Mouse (Mus musculus): Measurements from ENCODE around the gene Oasl1. TPM values are rescaled to one million over a fixed set of nuclear protein-coding genes. Genes with fewer than 3 reads are reported as not detected.
"Not testable (repeated sequence)": the region's sequence is repeated elsewhere in the genome, so short reads cannot be mapped to it uniquely, and the experiment has no call there.

Gene Oasl1
- polyA plus RNA-seq, 1 experiment from 2014 or later: 1.5 TPM

GRCm38 (mm10) chr5:114896688-114897373, 26.2 kb upstream of the Oasl1 start, which contains the start of gene Oasl2:
TSS of gene Oasl2 (plus strand) at chr5:114896936.
- WGBS: 63% methylated on average over 13 of the region's 13 CpGs
- Histone ChIP-seq H3K4me3 (ENCODE audit: low read length) (peak within 1 kb of the TSS; percentile 29), H3K27me3 (ENCODE audit: insufficient read depth, low read length) (no peaks in the 10 kb centered on the region), H3K36me3 (ENCODE audit: insufficient read depth, low read length) (no peaks in the 10 kb centered on the region), H3K27ac (ENCODE audit: low read length) (peak within 1 kb of the TSS; percentile 3; the same call in 1 of the 2 replicates), H3K4me2 (replicated peaks; ENCODE audit: low read depth, low read length) (peak within 1 kb of the TSS; percentile 48), H3K9me3 (ENCODE audit: low read length) (no peaks in the 10 kb centered on the region), H3K9ac (replicated peaks; ENCODE audit: low read length) (peak within 1 kb of the TSS; percentile 52), H3K4me1 (ENCODE audit: insufficient read depth, low read length) (peaks cover 11% of the 10 kb centered on the region)
- ATAC-seq (ENCODE audit: low FRiP score, low TSS enrichment): no peak

DNA sequence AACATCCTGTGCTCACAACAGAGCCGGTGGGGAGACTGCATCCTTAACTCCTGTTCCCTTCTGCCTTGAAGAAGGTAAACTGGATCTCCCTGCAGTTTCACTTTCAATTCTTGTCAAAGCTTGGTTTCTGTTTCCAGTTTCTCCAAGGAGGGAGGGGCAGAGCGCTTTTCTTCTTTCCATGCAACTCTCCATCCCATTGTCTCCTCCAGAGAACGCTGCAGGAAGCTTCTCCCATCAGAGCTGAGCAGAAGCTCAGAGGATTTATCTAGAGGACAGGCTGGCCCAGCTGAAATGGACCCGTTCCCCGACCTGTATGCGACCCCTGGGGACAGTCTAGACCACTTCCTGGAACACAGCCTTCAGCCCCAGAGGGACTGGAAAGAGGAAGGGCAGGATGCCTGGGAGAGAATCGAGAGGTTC, 25.7 kb upstream of the Oasl1 start:
- 10% methylated on average over 7 of the region's 7 CpGs for WGBS
- 0 out of 2 replicates have a peak, but pooled peaks have one; percentile 49 for ATAC-seq (ENCODE audit: low FRiP score, low TSS enrichment)
- Histone ChIP-seq H3K27ac (ENCODE audit: low read length) (peak overlapping the region; percentile 3; the same call in 1 of the 2 replicates), H3K9ac (replicated peaks; ENCODE audit: low read length) (peak overlapping the region; percentile 52), H3K27me3 (ENCODE audit: insufficient read depth, low read length) (no peaks in the 10 kb centered on the region), H3K36me3 (ENCODE audit: insufficient read depth, low read length) (no peaks in the 10 kb centered on the region), H3K4me1 (ENCODE audit: insufficient read depth, low read length) (peaks cover 11% of the 10 kb centered on the region), H3K4me2 (replicated peaks; ENCODE audit: low read depth, low read length) (peak overlapping the region; percentile 48), H3K4me3 (ENCODE audit: low read length) (peak overlapping the region; percentile 29), H3K9me3 (ENCODE audit: low read length) (no peaks in the 10 kb centered on the region)

- Histone ChIP-seq H3K27me3 (ENCODE audit: insufficient read depth, low read length) (no peaks in the 10 kb centered on the region), H3K4me3 (ENCODE audit: low read length) (no peak overlapping the region), H3K4me2 (replicated peaks; ENCODE audit: low read depth, low read length) (no peak overlapping the region), H3K27ac (ENCODE audit: low read length) (no peak overlapping the region), H3K9ac (replicated peaks; ENCODE audit: low read length) (no peak overlapping the region), H3K36me3 (ENCODE audit: insufficient read depth, low read length) (no peaks in the 10 kb centered on the region), H3K9me3 (ENCODE audit: low read length) (no peaks in the 10 kb centered on the region), H3K4me1 (ENCODE audit: insufficient read depth, low read length) (peaks cover 11% of the 10 kb centered on the region)
- ATAC-seq (ENCODE audit: low FRiP score, low TSS enrichment): no peak
- WGBS: 65% methylated on average over 7 of the region's 7 CpGs
These were observed 24.2 kb upstream of the Oasl1 start for GRCm38 (mm10) chr5:114898857-114899256.

- H3K36me3 ChIP-seq (ENCODE audit: insufficient read depth, low read length): peaks cover 4% of the 10 kb centered on the region; the same call in 1 of the 2 replicates
- 40% methylated on average over 1 of the region's 1 CpGs for WGBS
- H3K4me1 ChIP-seq (ENCODE audit: insufficient read depth, low read length): peaks cover 4% of the 10 kb centered on the region
- no peaks in the 10 kb centered on the region for H3K27me3 ChIP-seq (ENCODE audit: insufficient read depth, low read length)
- no peak overlapping the region for H3K9ac ChIP-seq (replicated peaks; ENCODE audit: low read length)
- peaks cover 6% of the 10 kb centered on the region; the same call in 1 of the 2 replicates for H3K9me3 ChIP-seq (ENCODE audit: low read length)
- H3K4me2 ChIP-seq (replicated peaks; ENCODE audit: low read depth, low read length): no peak overlapping the region
- H3K4me3 ChIP-seq (ENCODE audit: low read length): no peak overlapping the region
- no peak overlapping the region for H3K27ac ChIP-seq (ENCODE audit: low read length)
- no peak for ATAC-seq (ENCODE audit: low FRiP score, low TSS enrichment)
These were observed 20.6 kb upstream of the Oasl1 start for GRCm38 (mm10) chr5:114902413-114902812.

DNA sequence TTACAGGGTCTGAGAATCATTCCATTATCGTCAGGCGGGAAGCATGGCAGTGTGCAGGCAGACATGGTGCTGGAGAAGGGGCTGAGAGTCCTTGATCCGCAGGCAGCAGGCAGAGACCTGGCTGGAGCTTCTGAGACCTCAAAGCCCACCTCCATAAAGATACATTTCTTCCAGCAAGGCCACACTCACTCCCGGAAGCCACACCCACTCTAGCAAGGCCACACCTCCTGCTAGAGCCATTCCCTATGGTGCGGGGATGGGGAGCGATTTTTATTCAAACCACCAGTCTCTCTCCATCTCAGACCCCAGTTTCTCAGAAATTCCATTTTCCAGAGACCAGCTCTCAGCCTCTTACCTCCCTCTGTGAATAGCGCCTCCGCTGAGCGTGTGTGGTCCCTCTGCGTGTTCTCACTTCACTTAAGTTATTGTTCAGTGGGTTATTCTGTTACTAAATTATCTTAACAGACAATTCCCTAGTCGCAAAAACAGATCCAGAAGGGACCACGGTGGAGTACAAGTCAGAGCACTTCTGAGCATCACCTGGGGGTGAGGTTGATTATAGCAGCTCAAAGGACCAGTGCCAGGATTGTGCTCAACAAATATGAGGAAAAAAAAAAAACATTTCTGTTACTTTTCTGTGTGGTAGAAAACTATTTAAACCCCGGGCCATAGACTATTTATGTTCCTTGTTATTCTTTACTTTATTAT, 14.3 kb upstream of the Oasl1 start:
- no peaks in the 10 kb centered on the region for H3K27me3 ChIP-seq (ENCODE audit: insufficient read depth, low read length)
- H3K4me2 ChIP-seq (replicated peaks; ENCODE audit: low read depth, low read length): no peak overlapping the region
- H3K9me3 ChIP-seq (ENCODE audit: low read length): peaks cover 6% of the 10 kb centered on the region; the same call in 1 of the 2 replicates
- no peak overlapping the region for H3K4me3 ChIP-seq (ENCODE audit: low read length)
- no peak overlapping the region for H3K27ac ChIP-seq (ENCODE audit: low read length)
- H3K9ac ChIP-seq (replicated peaks; ENCODE audit: low read length): no peak overlapping the region
- no peaks in the 10 kb centered on the region for H3K4me1 ChIP-seq (ENCODE audit: insufficient read depth, low read length)
- 50% methylated on average over 13 of the region's 13 CpGs for WGBS
- no peak for ATAC-seq (ENCODE audit: low FRiP score, low TSS enrichment)
- H3K36me3 ChIP-seq (ENCODE audit: insufficient read depth, low read length): peaks cover 4% of the 10 kb centered on the region; the same call in 1 of the 2 replicates

- H3K27ac ChIP-seq (ENCODE audit: low read length): no peak overlapping the region
- H3K4me3 ChIP-seq (ENCODE audit: low read length): no peak overlapping the region
- 65% methylated on average over 4 of the region's 4 CpGs for WGBS
- H3K4me1 ChIP-seq (ENCODE audit: insufficient read depth, low read length): no peaks in the 10 kb centered on the region
- no peak overlapping the region for H3K9ac ChIP-seq (replicated peaks; ENCODE audit: low read length)
- H3K9me3 ChIP-seq (ENCODE audit: low read length): no peaks in the 10 kb centered on the region
- no peak overlapping the region for H3K4me2 ChIP-seq (replicated peaks; ENCODE audit: low read depth, low read length)
- H3K27me3 ChIP-seq (ENCODE audit: insufficient read depth, low read length): no peaks in the 10 kb centered on the region
- no peak for ATAC-seq (ENCODE audit: low FRiP score, low TSS enrichment)
- H3K36me3 ChIP-seq (ENCODE audit: insufficient read depth, low read length): no peaks in the 10 kb centered on the region
These were observed 9.4 kb upstream of the Oasl1 start for GRCm38 (mm10) chr5:114913686-114914085.

GRCm38 (mm10) chr5:114914855-114915254, 8.2 kb upstream of the Oasl1 start:
- no peak for ATAC-seq (ENCODE audit: low FRiP score, low TSS enrichment)
- Histone ChIP-seq H3K9me3 (ENCODE audit: low read length) (no peaks in the 10 kb centered on the region), H3K4me1 (ENCODE audit: insufficient read depth, low read length) (no peaks in the 10 kb centered on the region), H3K27me3 (ENCODE audit: insufficient read depth, low read length) (no peaks in the 10 kb centered on the region), H3K9ac (replicated peaks; ENCODE audit: low read length) (no peak overlapping the region), H3K27ac (ENCODE audit: low read length) (no peak overlapping the region), H3K4me3 (ENCODE audit: low read length) (no peak overlapping the region), H3K4me2 (replicated peaks; ENCODE audit: low read depth, low read length) (no peak overlapping the region), H3K36me3 (ENCODE audit: insufficient read depth, low read length) (no peaks in the 10 kb centered on the region)
- 69% methylated on average over 8 of the region's 8 CpGs for WGBS

GRCm38 (mm10) chr5:114915854-114916253, 7.2 kb upstream of the Oasl1 start:
- Histone ChIP-seq H3K4me2 (replicated peaks; ENCODE audit: low read depth, low read length) (no peak overlapping the region), H3K36me3 (ENCODE audit: insufficient read depth, low read length) (no peaks in the 10 kb centered on the region), H3K4me1 (ENCODE audit: insufficient read depth, low read length) (no peaks in the 10 kb centered on the region), H3K9me3 (ENCODE audit: low read length) (no peaks in the 10 kb centered on the region), H3K27me3 (ENCODE audit: insufficient read depth, low read length) (no peaks in the 10 kb centered on the region), H3K9ac (replicated peaks; ENCODE audit: low read length) (no peak overlapping the region), H3K4me3 (ENCODE audit: low read length) (no peak overlapping the region), H3K27ac (ENCODE audit: low read length) (no peak overlapping the region)
- ATAC-seq (ENCODE audit: low FRiP score, low TSS enrichment): no peak
- 80% methylated on average over 5 of the region's 5 CpGs for WGBS

GRCm38 (mm10) chr5:114916777-114917176, 6.3 kb upstream of the Oasl1 start:
- ATAC-seq (ENCODE audit: low FRiP score, low TSS enrichment): no peak
- H3K27ac ChIP-seq (ENCODE audit: low read length): no peak overlapping the region
- H3K9me3 ChIP-seq (ENCODE audit: low read length): no peaks in the 10 kb centered on the region
- no peak overlapping the region for H3K4me3 ChIP-seq (ENCODE audit: low read length)
- H3K9ac ChIP-seq (replicated peaks; ENCODE audit: low read length): no peak overlapping the region
- WGBS: 74% methylated on average over 4 of the region's 4 CpGs
- no peaks in the 10 kb centered on the region for H3K27me3 ChIP-seq (ENCODE audit: insufficient read depth, low read length)
- H3K4me1 ChIP-seq (ENCODE audit: insufficient read depth, low read length): 0 out of 2 replicates have a peak, but pooled peaks cover 2% of the 10 kb centered on the region
- H3K4me2 ChIP-seq (replicated peaks; ENCODE audit: low read depth, low read length): no peak overlapping the region
- no peaks in the 10 kb centered on the region for H3K36me3 ChIP-seq (ENCODE audit: insufficient read depth, low read length)

- 91% methylated on average over 5 of the region's 5 CpGs for WGBS
- ATAC-seq (ENCODE audit: low FRiP score, low TSS enrichment): not testable (repeated sequence)
These were observed 5.7 kb upstream of the Oasl1 start for GRCm38 (mm10) chr5:114917357-114917756.

More at GRCm38 (mm10) chr5:114917357-114917756, 5.7 kb upstream of the Oasl1 start:
- H3K27me3 ChIP-seq (ENCODE audit: insufficient read depth, low read length); H3K27ac ChIP-seq (ENCODE audit: low read length); H3K4me2 ChIP-seq (replicated peaks; ENCODE audit: low read depth, low read length); H3K9ac ChIP-seq (replicated peaks; ENCODE audit: low read length); H3K4me3 ChIP-seq (ENCODE audit: low read length); H3K36me3 ChIP-seq (ENCODE audit: insufficient read depth, low read length); H3K4me1 ChIP-seq (ENCODE audit: insufficient read depth, low read length); H3K9me3 ChIP-seq (ENCODE audit: low read length): not testable (repeated sequence)

All from kidney, embryonic 16.5 days (tissue).